Mouse (Mus musculus): Measurements from ENCODE around the gene Ankrd35. TPM values are rescaled to one million over a fixed set of nuclear protein-coding genes. Genes with fewer than 3 reads are reported as not detected.

Ankrd35 gene
- polyA plus RNA-seq (2014; fragmentation: Nextera tagmentation; extraction: Ambion mirVana), result 0.33 and 0.37 TPM in 2 replicates

GRCm38 (mm10) chr3:96669727-96670468 is at the start of gene Ankrd35:
Gene Ankrd35, plus strand, starts transcription at chr3:96670131.
- peak; percentile 94 for ATAC-seq (ENCODE audit: low FRiP score, low TSS enrichment)
- Histone ChIP-seq H3K4me1 (ENCODE audit: control insufficient read depth, insufficient read depth, low read length) (peaks cover 9% of the 10 kb centered on the region; the same call in 1 of the 2 replicates), H3K9me3 (ENCODE audit: control insufficient read depth, low read length) (no peaks in the 10 kb centered on the region), H3K27me3 (ENCODE audit: control insufficient read depth, insufficient read depth, low read length) (no peaks in the 10 kb centered on the region), H3K36me3 (ENCODE audit: control insufficient read depth, insufficient read depth, low read length) (no peaks in the 10 kb centered on the region), H3K27ac (ENCODE audit: low read depth, low read length) (no peak within 1 kb of the TSS), H3K4me3 (ENCODE audit: low read length) (peak within 1 kb of the TSS; percentile 32), H3K4me2 (replicated peaks; ENCODE audit: low read depth, low read length) (peak within 1 kb of the TSS; percentile 51), H3K9ac (ENCODE audit: low read depth, low read length) (no peak within 1 kb of the TSS; the same call in 1 of the 2 replicates)
- WGBS, result 3% methylated on average over 35 of the region's 35 CpGs

GRCm38 (mm10) chr3:96623201-96623600 is 46.7 kb upstream of the Ankrd35 start:
- Histone ChIP-seq H3K4me2 (replicated peaks; ENCODE audit: low read depth, low read length) (no peak overlapping the region), H3K27me3 (ENCODE audit: control insufficient read depth, insufficient read depth, low read length) (no peaks in the 10 kb centered on the region), H3K36me3 (ENCODE audit: control insufficient read depth, insufficient read depth, low read length) (peaks cover 27% of the 10 kb centered on the region), H3K9ac (ENCODE audit: low read depth, low read length) (no peak overlapping the region), H3K9me3 (ENCODE audit: control insufficient read depth, low read length) (no peaks in the 10 kb centered on the region), H3K4me1 (ENCODE audit: control insufficient read depth, insufficient read depth, low read length) (no peaks in the 10 kb centered on the region), H3K27ac (ENCODE audit: low read depth, low read length) (no peak overlapping the region), H3K4me3 (ENCODE audit: low read length) (no peak overlapping the region)
- ATAC-seq (ENCODE audit: low FRiP score, low TSS enrichment), result no peak
- 94% methylated on average over 4 of the region's 4 CpGs for WGBS

- H3K36me3 ChIP-seq (ENCODE audit: control insufficient read depth, insufficient read depth, low read length), result peaks cover 27% of the 10 kb centered on the region
- H3K4me2 ChIP-seq (replicated peaks; ENCODE audit: low read depth, low read length), result peak within 1 kb of the TSS; percentile 79
- peak within 1 kb of the TSS; percentile 78 for H3K4me3 ChIP-seq (ENCODE audit: low read length)
- peak within 1 kb of the TSS; percentile 77 for H3K9ac ChIP-seq (ENCODE audit: low read depth, low read length)
- H3K27me3 ChIP-seq (ENCODE audit: control insufficient read depth, insufficient read depth, low read length), result no peaks in the 10 kb centered on the region
- peak; percentile 93 for ATAC-seq (ENCODE audit: low FRiP score, low TSS enrichment)
- WGBS, result 1% methylated on average over 48 of the region's 48 CpGs
- H3K9me3 ChIP-seq (ENCODE audit: control insufficient read depth, low read length), result no peaks in the 10 kb centered on the region
- peaks cover 11% of the 10 kb centered on the region; the same call in 1 of the 2 replicates for H3K4me1 ChIP-seq (ENCODE audit: control insufficient read depth, insufficient read depth, low read length)
- peak within 1 kb of the TSS; percentile 71 for H3K27ac ChIP-seq (ENCODE audit: low read depth, low read length)
Measured at GRCm38 (mm10) chr3:96629729-96630600, 40.0 kb upstream of the Ankrd35 start, which contains the start of gene Rbm8a. Gene Rbm8a, plus strand, starts transcription at chr3:96629933.

GRCm38 (mm10) chr3:96632058-96632457 is 37.9 kb upstream of the Ankrd35 start:
- H3K4me3 ChIP-seq (ENCODE audit: low read length), result no peak overlapping the region
- H3K4me1 ChIP-seq (ENCODE audit: control insufficient read depth, insufficient read depth, low read length), result peaks cover 19% of the 10 kb centered on the region; the same call in 1 of the 2 replicates
- H3K9me3 ChIP-seq (ENCODE audit: control insufficient read depth, low read length), result no peaks in the 10 kb centered on the region
- ATAC-seq (ENCODE audit: low FRiP score, low TSS enrichment), result no peak
- no peak overlapping the region for H3K9ac ChIP-seq (ENCODE audit: low read depth, low read length)
- no peak overlapping the region for H3K27ac ChIP-seq (ENCODE audit: low read depth, low read length)
- H3K36me3 ChIP-seq (ENCODE audit: control insufficient read depth, insufficient read depth, low read length), result peaks cover 28% of the 10 kb centered on the region
- no peak overlapping the region for H3K4me2 ChIP-seq (replicated peaks; ENCODE audit: low read depth, low read length)
- H3K27me3 ChIP-seq (ENCODE audit: control insufficient read depth, insufficient read depth, low read length), result no peaks in the 10 kb centered on the region

GRCm38 (mm10) chr3:96634015-96634414 is 35.9 kb upstream of the Ankrd35 start:
- H3K4me2 ChIP-seq (replicated peaks; ENCODE audit: low read depth, low read length), result no peak overlapping the region
- peaks cover 45% of the 10 kb centered on the region for H3K36me3 ChIP-seq (ENCODE audit: control insufficient read depth, insufficient read depth, low read length)
- no peaks in the 10 kb centered on the region for H3K9me3 ChIP-seq (ENCODE audit: control insufficient read depth, low read length)
- WGBS, result 75% methylated on average over 1 of the region's 1 CpGs
- no peak overlapping the region for H3K9ac ChIP-seq (ENCODE audit: low read depth, low read length)
- H3K4me3 ChIP-seq (ENCODE audit: low read length), result no peak overlapping the region
- no peaks in the 10 kb centered on the region for H3K27me3 ChIP-seq (ENCODE audit: control insufficient read depth, insufficient read depth, low read length)
- ATAC-seq (ENCODE audit: low FRiP score, low TSS enrichment), result no peak
- H3K27ac ChIP-seq (ENCODE audit: low read depth, low read length), result no peak overlapping the region
- peaks cover 19% of the 10 kb centered on the region; the same call in 1 of the 2 replicates for H3K4me1 ChIP-seq (ENCODE audit: control insufficient read depth, insufficient read depth, low read length)

GRCm38 (mm10) chr3:96634928-96635879 is 34.7 kb upstream of the Ankrd35 start, which contains the start of the genes Pex11b and Gm42957:
Gene Pex11b, plus strand, starts transcription at chr3:96635376.
Gene Gm42957, plus strand, starts transcription at chr3:96635474.
- peaks cover 51% of the 10 kb centered on the region for H3K36me3 ChIP-seq (ENCODE audit: control insufficient read depth, insufficient read depth, low read length)

GRCm38 (mm10) chr3:96635906-96636305 is 34.0 kb upstream of the Ankrd35 start:
- 0 out of 2 replicates have a peak, but pooled peaks have one; percentile 4 for ATAC-seq (ENCODE audit: low FRiP score, low TSS enrichment)
- Histone ChIP-seq H3K9me3 (ENCODE audit: control insufficient read depth, low read length) (no peaks in the 10 kb centered on the region), H3K9ac (ENCODE audit: low read depth, low read length) (peak overlapping the region; percentile 92), H3K4me2 (replicated peaks; ENCODE audit: low read depth, low read length) (peak overlapping the region; percentile 75), H3K36me3 (ENCODE audit: control insufficient read depth, insufficient read depth, low read length) (peaks cover 51% of the 10 kb centered on the region), H3K4me1 (ENCODE audit: control insufficient read depth, insufficient read depth, low read length) (peaks cover 16% of the 10 kb centered on the region; the same call in 1 of the 2 replicates), H3K4me3 (ENCODE audit: low read length) (peak overlapping the region; percentile 91), H3K27me3 (ENCODE audit: control insufficient read depth, insufficient read depth, low read length) (no peaks in the 10 kb centered on the region), H3K27ac (ENCODE audit: low read depth, low read length) (peak overlapping the region; percentile 87; the same call in 1 of the 2 replicates)
- 10% methylated on average over 15 of the region's 15 CpGs for WGBS

More at GRCm38 (mm10) chr3:96634928-96635879, 34.7 kb upstream of the Ankrd35 start, which contains the start of the genes Pex11b and Gm42957:
- H3K9me3 ChIP-seq (ENCODE audit: control insufficient read depth, low read length), result no peaks in the 10 kb centered on the region
- H3K4me3 ChIP-seq (ENCODE audit: low read length), result peak within 1 kb of the TSS; percentile 91
- peak within 1 kb of the TSS; percentile 92 for H3K9ac ChIP-seq (ENCODE audit: low read depth, low read length)
- peaks cover 19% of the 10 kb centered on the region; the same call in 1 of the 2 replicates for H3K4me1 ChIP-seq (ENCODE audit: control insufficient read depth, insufficient read depth, low read length)
- 2% methylated on average over 60 of the region's 60 CpGs for WGBS
- ATAC-seq (ENCODE audit: low FRiP score, low TSS enrichment), result peak; percentile 95
- peak within 1 kb of the TSS; percentile 75 for H3K4me2 ChIP-seq (replicated peaks; ENCODE audit: low read depth, low read length)
- peak within 1 kb of the TSS; percentile 87 for H3K27ac ChIP-seq (ENCODE audit: low read depth, low read length)
- no peaks in the 10 kb centered on the region for H3K27me3 ChIP-seq (ENCODE audit: control insufficient read depth, insufficient read depth, low read length)

- no peak for ATAC-seq (ENCODE audit: low FRiP score, low TSS enrichment)
- H3K27me3 ChIP-seq (ENCODE audit: control insufficient read depth, insufficient read depth, low read length), result no peaks in the 10 kb centered on the region
- H3K9me3 ChIP-seq (ENCODE audit: control insufficient read depth, low read length), result no peaks in the 10 kb centered on the region
- peak overlapping the region; percentile 92 for H3K9ac ChIP-seq (ENCODE audit: low read depth, low read length)
- peak overlapping the region; percentile 75 for H3K4me2 ChIP-seq (replicated peaks; ENCODE audit: low read depth, low read length)
- H3K4me3 ChIP-seq (ENCODE audit: low read length), result peak overlapping the region; percentile 91
- peaks cover 51% of the 10 kb centered on the region for H3K36me3 ChIP-seq (ENCODE audit: control insufficient read depth, insufficient read depth, low read length)
- no peak overlapping the region for H3K27ac ChIP-seq (ENCODE audit: low read depth, low read length)
- WGBS, result 69% methylated on average over 11 of the region's 11 CpGs
- peaks cover 12% of the 10 kb centered on the region; the same call in 1 of the 2 replicates for H3K4me1 ChIP-seq (ENCODE audit: control insufficient read depth, insufficient read depth, low read length)
Measured at GRCm38 (mm10) chr3:96636448-96636847, 33.5 kb upstream of the Ankrd35 start.
